Comparison of ENCODE assay signal across 8 mouse cellular contexts in genomic region chr16:44558471-44559329, GRCm38 (mm10). TPM values are rescaled to one million over a fixed set of nuclear protein-coding genes. Genes with fewer than 3 reads are reported as not detected.
A peak's percentile ranks its signal among the peaks of the same experiment; 100 is the strongest.
DNase-seq lines count a peak whose midpoint lies in the region; ATAC-seq and TF ChIP-seq lines count a peak whose summit lies in the region.

Gene Boc, minus strand, starts transcription at chr16:44558897.

- intact Hi-C loops in heart, postnatal 10 days (cut with DNase I) = loop anchor here (5.0 kb wide), 3 partner anchors 59 to 76 kb away; no protein-coding TSS in a partner anchor

- H3K4me2 ChIP-seq in forebrain, embryonic 15.5 days (replicated peaks) = peak within 1 kb of the TSS; percentile 84
- H3K4me2 ChIP-seq in liver, postnatal 0 days (ENCODE audit: low read depth, low read length) = peak within 1 kb of the TSS; percentile 91
- peak within 1 kb of the TSS; percentile 70 for H3K4me2 ChIP-seq in neural tube, embryonic 12.5 days (replicated peaks)

- H3K9ac ChIP-seq in forebrain, embryonic 15.5 days (replicated peaks) = peak within 1 kb of the TSS; percentile 88
- H3K9ac ChIP-seq in liver, postnatal 0 days (replicated peaks) = 0 out of 2 replicates have a peak within 1 kb of the TSS, but pooled peaks have one; percentile 30
- H3K9ac ChIP-seq in neural tube, embryonic 12.5 days = peak within 1 kb of the TSS; percentile 93

- no peak for TF ChIP-seq CTCF in E14TG2a.4 (conservative IDR thresholded peaks at IDR 0.05; ENCODE audit: low read length)
- no peak for TF ChIP-seq CTCF in liver, postnatal 0 days (IDR thresholded peaks at IDR 0.05; ENCODE audit: low read depth)

- WGBS in forebrain, embryonic 15.5 days = 0% methylated on average over 44 of the region's 46 CpGs
- under 1% methylated on average over 45 of the region's 46 CpGs for WGBS in liver, postnatal 0 days (ENCODE audit: insufficient replicate concordance)
- WGBS in neural tube, embryonic 12.5 days = under 1% methylated on average over 45 of the region's 46 CpGs

- peak within 1 kb of the TSS; percentile 88 for H3K4me3 ChIP-seq in E14TG2a.4 (replicated peaks; ENCODE audit: low read length)
- peak within 1 kb of the TSS; percentile 86 for H3K4me3 ChIP-seq in forebrain, embryonic 15.5 days
- H3K4me3 ChIP-seq in liver, postnatal 0 days (ENCODE audit: low read depth, low read length) = peak within 1 kb of the TSS; percentile 57
- H3K4me3 ChIP-seq in neural tube, embryonic 12.5 days = peak within 1 kb of the TSS; percentile 88

- peak within 1 kb of the TSS; percentile 91 for H3K27ac ChIP-seq in forebrain, embryonic 15.5 days (replicated peaks)
- 0 out of 2 replicates have a peak within 1 kb of the TSS, but pooled peaks have one; percentile 19 for H3K27ac ChIP-seq in liver, postnatal 0 days (ENCODE audit: low read depth)
- peak within 1 kb of the TSS; percentile 74 for H3K27ac ChIP-seq in neural tube, embryonic 12.5 days

- peaks cover 14% of the 10 kb centered on the region for H3K4me1 ChIP-seq in E14TG2a.4 (replicated peaks; ENCODE audit: low read depth, low read length)
- peaks cover 47% of the 10 kb centered on the region for H3K4me1 ChIP-seq in forebrain, embryonic 15.5 days
- no peaks in the 10 kb centered on the region for H3K4me1 ChIP-seq in liver, postnatal 0 days (ENCODE audit: insufficient read depth)
- peaks cover 37% of the 10 kb centered on the region for H3K4me1 ChIP-seq in neural tube, embryonic 12.5 days

- H3K36me3 ChIP-seq in E14TG2a.4 (ENCODE audit: insufficient read depth, low read length) = no peaks in the 10 kb centered on the region
- no peaks in the 10 kb centered on the region for H3K36me3 ChIP-seq in forebrain, embryonic 15.5 days
- H3K36me3 ChIP-seq in liver, postnatal 0 days (replicated peaks; ENCODE audit: insufficient read depth, low read length) = no peaks in the 10 kb centered on the region
- no peaks in the 10 kb centered on the region; the same call in 1 of the 2 replicates for H3K36me3 ChIP-seq in neural tube, embryonic 12.5 days

- no peaks in the 10 kb centered on the region for H3K9me3 ChIP-seq in E14TG2a.4 (ENCODE audit: low read length)
- H3K9me3 ChIP-seq in forebrain, embryonic 15.5 days = no peaks in the 10 kb centered on the region
- no peaks in the 10 kb centered on the region for H3K9me3 ChIP-seq in liver, postnatal 0 days (ENCODE audit: low read length)
- H3K9me3 ChIP-seq in neural tube, embryonic 12.5 days = no peaks in the 10 kb centered on the region

- no peak for TF ChIP-seq EP300 in liver, postnatal 0 days (IDR thresholded peaks at IDR 0.05; ENCODE audit: low read depth)

- peak; percentile 29 for ATAC-seq in cerebellum, adult (ENCODE audit: insufficient number of reproducible peaks, low FRiP score, low TSS enrichment)
- peak; percentile 73 for ATAC-seq in forebrain, embryonic 15.5 days (replicated peaks)
- no peak for ATAC-seq in liver, postnatal 0 days
- ATAC-seq in neural tube, embryonic 12.5 days (ENCODE audit: low FRiP score, low read depth) = peak; percentile 76

- peaks cover 55% of the 10 kb centered on the region for H3K27me3 ChIP-seq in E14TG2a.4 (ENCODE audit: insufficient read depth, low read length)
- no peaks in the 10 kb centered on the region for H3K27me3 ChIP-seq in forebrain, embryonic 15.5 days
- H3K27me3 ChIP-seq in liver, postnatal 0 days (ENCODE audit: insufficient read depth, low read length) = peaks cover 43% of the 10 kb centered on the region
- no peaks in the 10 kb centered on the region for H3K27me3 ChIP-seq in neural tube, embryonic 12.5 days (replicated peaks)

- peak; percentile 71 to 74 for DNase-seq in heart, postnatal 10 days
- DNase-seq in kidney, postnatal 36 days = peak; percentile 71 to 75
- peak; percentile 31 for DNase-seq in liver, postnatal 0 days
- DNase-seq in thymus, postnatal 14 days = peak; percentile 15

RNA-seq across cellular contexts. Expression of gene Boc, which starts in this region (rescaled TPM):
- polyA plus RNA-seq in forebrain, embryonic 15.5 days (2015; fragmentation: Nextera tagmentation; extraction: Ambion mirVana) = 15.3 and 16.9 TPM in 2 replicates
- total RNA-seq in heart, postnatal 10 days (2021) = 1 to 10 TPM; 9.0 to 9.4 TPM
- 0.14 and 0.17 TPM in 2 replicates for polyA plus RNA-seq in liver, postnatal 0 days (2015; fragmentation: Nextera tagmentation; extraction: Ambion mirVana)
- polyA plus RNA-seq in neural tube, embryonic 12.5 days (2016; fragmentation: Nextera tagmentation; extraction: Ambion mirVana) = 32.1 and 34.3 TPM in 2 replicates

Comparison
In these comparisons a context has a peak if more than half of its experiments do, and no peak if none do; other contexts are left out.
1. RNA of gene Boc (polyA plus RNA-seq): 32.1 to 34.3 TPM in neural tube, embryonic 12.5 days and 15.3 to 16.9 TPM in forebrain, embryonic 15.5 days; 0.14 to 0.17 TPM in liver, postnatal 0 days; every median in the first group is over 10 times any median in the second.
2. Peak in DNase-seq, H3K4me3 ChIP-seq, H3K27ac ChIP-seq, H3K9ac ChIP-seq and H3K4me2 ChIP-seq in liver, postnatal 0 days; RNA of the gene not detected or under 1 TPM.
3. H3K27ac ChIP-seq: peak in every context shown above with its lines; median percentile 91 in forebrain, embryonic 15.5 days; 74 in neural tube, embryonic 12.5 days; 19 in liver, postnatal 0 days.
4. H3K9ac ChIP-seq: peak in every context shown above with its lines; median percentile 93 in neural tube, embryonic 12.5 days; 88 in forebrain, embryonic 15.5 days; 30 in liver, postnatal 0 days.
5. DNase-seq: peak in every context shown above with its lines; median percentile 73 in kidney, postnatal 36 days; 72 in heart, postnatal 10 days; 31 in liver, postnatal 0 days; 15 in thymus, postnatal 14 days.
6. Peak in every context shown above with its lines, with median percentiles within 50 percentile points of each other: H3K4me3 ChIP-seq and H3K4me2 ChIP-seq.